Comparison of ENCODE assay signal across 21 mouse cellular contexts in genomic region chr11:35393815-35394214, GRCm38 (mm10).
DNase-seq lines count a peak whose midpoint lies in the region; ATAC-seq and TF ChIP-seq lines count a peak whose summit lies in the region.
"Had no signal": no experiment of that assay in that cellular context is flagged by ENCODE, and none has a peak within 500 bp of the region (broad histone marks: within the 10 kb centered on the region; RNA-seq: fewer than 3 reads in every experiment).

No protein-coding gene starts in this region.

- intact Hi-C loops in gastrocnemius, adult 2 months (cut with DNase I): no loop called here

- no peaks in the 10 kb centered on the region for H3K27me3 ChIP-seq in heart, postnatal 0 days (ENCODE audit: control insufficient read depth, insufficient read depth, low read length)
- H3K27me3 ChIP-seq in stomach, embryonic 16.5 days (ENCODE audit: control insufficient read depth, insufficient read depth, low read length): no peaks in the 10 kb centered on the region
- no peaks in the 10 kb centered on the region for H3K27me3 ChIP-seq in stomach, postnatal 0 days (ENCODE audit: control insufficient read depth, insufficient read depth, low read length)
- H3K27me3 ChIP-seq in intestine, embryonic 16.5 days (replicated peaks; ENCODE audit: control insufficient read depth, insufficient read depth, low read length): no peaks in the 10 kb centered on the region
- peaks cover 48% of the 10 kb centered on the region for H3K27me3 ChIP-seq in midbrain, embryonic 13.5 days
- H3K27me3 ChIP-seq: hindbrain, embryonic 12.5 days; megakaryocyte, embryonic 14.5 days had no signal

- H3K36me3 ChIP-seq in heart, postnatal 0 days (replicated peaks; ENCODE audit: control insufficient read depth, insufficient read depth, low read length): no peaks in the 10 kb centered on the region
- no peaks in the 10 kb centered on the region for H3K36me3 ChIP-seq in stomach, embryonic 16.5 days (ENCODE audit: control insufficient read depth, insufficient read depth, low read length)
- H3K36me3 ChIP-seq in stomach, postnatal 0 days (ENCODE audit: control insufficient read depth, insufficient read depth, low read length): no peaks in the 10 kb centered on the region
- H3K36me3 ChIP-seq in intestine, embryonic 16.5 days (ENCODE audit: control insufficient read depth, insufficient read depth, low read length): no peaks in the 10 kb centered on the region
- H3K36me3 ChIP-seq in midbrain, embryonic 13.5 days: no peaks in the 10 kb centered on the region
- H3K36me3 ChIP-seq: forebrain, embryonic 12.5 days; heart, embryonic 12.5 days; hindbrain, embryonic 12.5 days; neural tube, embryonic 15.5 days had no signal

- peaks cover 24% of the 10 kb centered on the region; the same call in 1 of the 2 replicates for H3K4me1 ChIP-seq in heart, postnatal 0 days (ENCODE audit: control insufficient read depth, insufficient read depth)
- peaks cover 4% of the 10 kb centered on the region; the same call in 1 of the 2 replicates for H3K4me1 ChIP-seq in stomach, embryonic 16.5 days (ENCODE audit: control insufficient read depth, insufficient read depth, low read length)
- no peaks in the 10 kb centered on the region for H3K4me1 ChIP-seq in stomach, postnatal 0 days (replicated peaks; ENCODE audit: control insufficient read depth, insufficient read depth)
- H3K4me1 ChIP-seq in intestine, embryonic 16.5 days (ENCODE audit: control insufficient read depth, insufficient read depth, low read length): peaks cover 10% of the 10 kb centered on the region
- no peaks in the 10 kb centered on the region for H3K4me1 ChIP-seq in midbrain, embryonic 13.5 days (replicated peaks)
- H3K4me1 ChIP-seq: hindbrain, embryonic 12.5 days; megakaryocyte, embryonic 14.5 days had no signal

- no peak overlapping the region for H3K9ac ChIP-seq in heart, postnatal 0 days (replicated peaks; ENCODE audit: low read depth, low read length)
- H3K9ac ChIP-seq in stomach, embryonic 16.5 days (ENCODE audit: low read length): no peak overlapping the region
- H3K9ac ChIP-seq in stomach, postnatal 0 days (ENCODE audit: low read length): no peak overlapping the region
- no peak overlapping the region for H3K9ac ChIP-seq in intestine, embryonic 16.5 days (ENCODE audit: low read depth, low read length)
- no peak overlapping the region for H3K9ac ChIP-seq in midbrain, embryonic 13.5 days (replicated peaks)
- H3K9ac ChIP-seq: forebrain, embryonic 12.5 days; heart, embryonic 12.5 days; hindbrain, embryonic 12.5 days; neural tube, embryonic 15.5 days had no signal

- WGBS in heart, postnatal 0 days: 34% methylated on average over 5 of the region's 5 CpGs
- 36% methylated on average over 5 of the region's 5 CpGs for WGBS in stomach, embryonic 16.5 days
- WGBS in stomach, postnatal 0 days: 44% methylated on average over 5 of the region's 5 CpGs
- WGBS in intestine, embryonic 16.5 days: 34% methylated on average over 5 of the region's 5 CpGs
- WGBS in midbrain, embryonic 13.5 days: 75% methylated on average over 5 of the region's 5 CpGs

- peak; percentile 33 for DNase-seq in heart, postnatal 0 days (ENCODE audit: low spot score)
- no peak for DNase-seq in heart, adult 9 months (ENCODE audit: low spot score in 2 of 2)
- no peak for DNase-seq in stomach, postnatal 0 days (ENCODE audit: low spot score)
- peak; percentile 37 for DNase-seq in mesoderm, embryonic 11.5 days (ENCODE audit: low read depth, low spot score)
- DNase-seq in gastrocnemius, adult 2 months: no peak
- DNase-seq: adrenal gland, adult 8-10 months; cerebellum, postnatal 10 days; gastrocnemius, postnatal 25 days; kidney, postnatal 10 days; liver; lung, postnatal 14 days; thymus, postnatal 36 days had no signal

- no peak overlapping the region for H3K4me3 ChIP-seq in heart, postnatal 0 days (ENCODE audit: low read depth, low read length)
- H3K4me3 ChIP-seq in stomach, embryonic 16.5 days (replicated peaks; ENCODE audit: low read length): no peak overlapping the region
- no peak overlapping the region for H3K4me3 ChIP-seq in stomach, postnatal 0 days (ENCODE audit: low read depth, low read length)
- H3K4me3 ChIP-seq in intestine, embryonic 16.5 days (ENCODE audit: low read length): no peak overlapping the region
- H3K4me3 ChIP-seq in gastrocnemius, adult 2 months: no peak overlapping the region
- H3K4me3 ChIP-seq in midbrain, embryonic 13.5 days (replicated peaks): no peak overlapping the region
- H3K4me3 ChIP-seq: forebrain, embryonic 12.5 days; heart, embryonic 12.5 days; hindbrain, embryonic 12.5 days; megakaryocyte, embryonic 14.5 days; neural tube, embryonic 15.5 days had no signal

- TF ChIP-seq CTCF in heart, postnatal 0 days (IDR thresholded peaks at IDR 0.05; ENCODE audit: low read depth): no peak
- TF ChIP-seq CTCF in stomach, postnatal 0 days (IDR thresholded peaks at IDR 0.05; ENCODE audit: low read depth): no peak
- TF ChIP-seq CTCF in gastrocnemius, adult 2 months (IDR thresholded peaks at IDR 0.05): no peak

- TF ChIP-seq EP300 in heart, postnatal 0 days (IDR thresholded peaks at IDR 0.05; ENCODE audit: low read depth): 0 out of 2 replicates have a peak, but pooled peaks have one; percentile 32
- no peak for TF ChIP-seq EP300 in stomach, postnatal 0 days (optimal IDR thresholded peaks at IDR 0.05)

- no peak overlapping the region for H3K4me2 ChIP-seq in heart, postnatal 0 days (ENCODE audit: low read depth, low read length)
- no peak overlapping the region for H3K4me2 ChIP-seq in stomach, embryonic 16.5 days (ENCODE audit: low read depth, low read length)
- no peak overlapping the region for H3K4me2 ChIP-seq in stomach, postnatal 0 days (replicated peaks; ENCODE audit: low read depth)
- H3K4me2 ChIP-seq in intestine, embryonic 16.5 days (ENCODE audit: low read depth, low read length): no peak overlapping the region
- H3K4me2 ChIP-seq in midbrain, embryonic 13.5 days (replicated peaks): no peak overlapping the region
- H3K4me2 ChIP-seq: forebrain, embryonic 12.5 days; heart, embryonic 12.5 days; hindbrain, embryonic 12.5 days; neural tube, embryonic 15.5 days had no signal

- no peak; the same call in 1 of the 2 replicates for ATAC-seq in heart, postnatal 0 days (ENCODE audit: insufficient read depth, low read depth)
- ATAC-seq in stomach, embryonic 16.5 days (ENCODE audit: insufficient read depth, low FRiP score): peak; percentile 62
- ATAC-seq in stomach, postnatal 0 days (ENCODE audit: low FRiP score, low TSS enrichment): no peak
- ATAC-seq in intestine, embryonic 16.5 days: peak; percentile 84
- ATAC-seq in midbrain, embryonic 13.5 days: no peak
- ATAC-seq: midbrain, embryonic 16.5 days had no signal

- no peak overlapping the region for H3K27ac ChIP-seq in heart, postnatal 0 days (ENCODE audit: low read depth)
- no peak overlapping the region for H3K27ac ChIP-seq in stomach, embryonic 16.5 days (ENCODE audit: low read length)
- no peak overlapping the region for H3K27ac ChIP-seq in stomach, postnatal 0 days (replicated peaks)
- H3K27ac ChIP-seq in intestine, embryonic 16.5 days (ENCODE audit: low read length): 0 out of 2 replicates have a peak overlapping the region, but pooled peaks have one; percentile 34
- H3K27ac ChIP-seq in gastrocnemius, adult 2 months: no peak overlapping the region
- H3K27ac ChIP-seq in midbrain, embryonic 13.5 days: no peak overlapping the region
- H3K27ac ChIP-seq: forebrain, embryonic 12.5 days; hindbrain, embryonic 12.5 days; neural tube, embryonic 15.5 days had no signal

- H3K9me3 ChIP-seq in heart, postnatal 0 days (replicated peaks; ENCODE audit: control insufficient read depth, low read length): no peaks in the 10 kb centered on the region
- H3K9me3 ChIP-seq in stomach, embryonic 16.5 days (replicated peaks; ENCODE audit: control insufficient read depth, low read length): no peaks in the 10 kb centered on the region
- H3K9me3 ChIP-seq in stomach, postnatal 0 days (ENCODE audit: control insufficient read depth, low read length): no peaks in the 10 kb centered on the region
- H3K9me3 ChIP-seq in intestine, embryonic 16.5 days (ENCODE audit: control insufficient read depth, low read length): no peaks in the 10 kb centered on the region
- no peaks in the 10 kb centered on the region for H3K9me3 ChIP-seq in midbrain, embryonic 13.5 days
- H3K9me3 ChIP-seq: forebrain, embryonic 12.5 days; heart, embryonic 12.5 days; hindbrain, embryonic 12.5 days; neural tube, embryonic 15.5 days had no signal

Comparison
In these comparisons a context has a peak if more than half of its experiments do, and no peak if none do; other contexts are left out.
1. ATAC-seq: peak in stomach, embryonic 16.5 days (single experiment) and intestine, embryonic 16.5 days (single experiment); none in heart, postnatal 0 days (single experiment), stomach, postnatal 0 days (single experiment) and midbrain, embryonic 13.5 days (single experiment).
2. DNase-seq: peak in heart, postnatal 0 days (single experiment) and mesoderm, embryonic 11.5 days (single experiment); none in heart, adult 9 months (0 of 2), stomach, postnatal 0 days (single experiment) and gastrocnemius, adult 2 months (single experiment).